Mouse (Mus musculus): ENCODE results near the gene Sco1. TPM values are rescaled to one million over a fixed set of nuclear protein-coding genes. Genes with fewer than 3 reads are reported as not detected.

The Sco1 gene
- polyA plus RNA-seq, 1 experiment: 5.8 TPM

GRCm38 (mm10) chr11:67030904-67031602 lies 21.4 kb upstream of the Sco1 start:
- Histone ChIP-seq H3K4me1 (ENCODE audit: control insufficient read depth, insufficient read depth, low read length) (peaks cover 4% of the 10 kb centered on the region; the same call in 1 of the 2 replicates), H3K4me3 (ENCODE audit: insufficient read depth, low read depth, low read length) (no peak overlapping the region), H3K27me3 (replicated peaks; ENCODE audit: control insufficient read depth, insufficient read depth, low read length) (no peaks in the 10 kb centered on the region), H3K36me3 (ENCODE audit: control insufficient read depth, insufficient read depth, low read length) (no peaks in the 10 kb centered on the region), H3K27ac (ENCODE audit: insufficient read depth, low read depth, low read length) (no peak overlapping the region)
- WGBS: 52% methylated on average over 16 of the region's 16 CpGs
- 0 out of 2 replicates have a peak, but pooled peaks have one; percentile 13 for TF ChIP-seq CTCF (conservative IDR thresholded peaks at IDR 0.05; ENCODE audit: insufficient read depth, insufficient read length, low read depth, low read length)
- TF ChIP-seq POLR2A (IDR thresholded peaks at IDR 0.05; ENCODE audit: low read depth, low read length): no peak
- no peak for DNase-seq

- no peak overlapping the region for H3K27ac ChIP-seq (ENCODE audit: insufficient read depth, low read depth, low read length)
- 54% methylated on average over 2 of the region's 2 CpGs for WGBS
- no peak for DNase-seq
- H3K27me3 ChIP-seq (replicated peaks; ENCODE audit: control insufficient read depth, insufficient read depth, low read length): no peaks in the 10 kb centered on the region
- H3K36me3 ChIP-seq (ENCODE audit: control insufficient read depth, insufficient read depth, low read length): no peaks in the 10 kb centered on the region
- no peak overlapping the region for H3K4me3 ChIP-seq (ENCODE audit: insufficient read depth, low read depth, low read length)
- H3K4me1 ChIP-seq (ENCODE audit: control insufficient read depth, insufficient read depth, low read length): peaks cover 4% of the 10 kb centered on the region; the same call in 1 of the 2 replicates
- TF ChIP-seq POLR2A (IDR thresholded peaks at IDR 0.05; ENCODE audit: low read depth, low read length) (no peak), CTCF (conservative IDR thresholded peaks at IDR 0.05; ENCODE audit: insufficient read depth, insufficient read length, low read depth, low read length) (no peak)
These were observed 20.9 kb upstream of the Sco1 start for GRCm38 (mm10) chr11:67031603-67031915.

DNA sequence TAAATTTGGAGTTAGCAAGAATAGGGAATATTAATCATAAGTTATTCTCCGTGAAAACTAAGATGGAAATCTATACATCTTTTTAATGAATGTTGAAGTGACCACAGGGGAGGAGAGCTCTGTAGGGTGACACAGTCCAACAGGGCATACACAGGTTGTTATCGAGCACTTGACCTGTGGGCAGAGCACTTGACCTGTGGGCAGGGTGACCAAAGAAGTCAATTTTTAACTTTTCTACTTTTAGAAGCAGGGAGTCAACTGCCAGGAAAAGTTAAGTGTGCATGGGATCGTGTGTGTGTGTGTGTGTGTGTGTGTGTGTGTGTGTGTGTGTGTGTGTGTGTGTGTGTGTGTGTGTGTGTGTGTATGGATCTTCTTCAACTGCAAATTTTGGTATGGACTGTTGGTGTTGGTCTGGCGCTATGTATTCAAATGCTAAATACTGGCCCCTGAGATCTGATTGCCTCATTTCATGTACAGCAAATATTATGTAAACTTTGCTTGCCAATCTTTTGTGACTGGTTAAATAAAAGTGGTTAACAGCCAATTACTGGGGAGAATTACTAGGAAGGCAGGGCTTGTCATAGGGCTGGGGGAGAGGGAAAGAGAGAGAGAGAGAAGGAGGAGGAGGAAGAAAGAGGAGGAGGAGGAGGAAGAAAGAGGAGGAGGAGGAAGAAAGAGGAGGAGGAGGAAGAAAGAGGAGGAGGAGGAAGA lies 17.5 kb upstream of the Sco1 start:
- WGBS: 45% methylated on average over 4 of the region's 4 CpGs
- Histone ChIP-seq H3K4me3 (ENCODE audit: insufficient read depth, low read depth, low read length) (no peak overlapping the region), H3K4me1 (ENCODE audit: control insufficient read depth, insufficient read depth, low read length) (peaks cover 4% of the 10 kb centered on the region; the same call in 1 of the 2 replicates), H3K27ac (ENCODE audit: insufficient read depth, low read depth, low read length) (peak overlapping the region; percentile 62), H3K36me3 (ENCODE audit: control insufficient read depth, insufficient read depth, low read length) (0 out of 2 replicates have a peak, but pooled peaks cover 1% of the 10 kb centered on the region), H3K27me3 (replicated peaks; ENCODE audit: control insufficient read depth, insufficient read depth, low read length) (no peaks in the 10 kb centered on the region)
- DNase-seq: peak; percentile 77
- TF ChIP-seq CTCF (conservative IDR thresholded peaks at IDR 0.05; ENCODE audit: insufficient read depth, insufficient read length, low read depth, low read length) (no peak), POLR2A (IDR thresholded peaks at IDR 0.05; ENCODE audit: low read depth, low read length) (no peak)

- DNase-seq: peak; percentile 84
- no peak overlapping the region for H3K4me3 ChIP-seq (ENCODE audit: insufficient read depth, low read depth, low read length)
- peaks cover 4% of the 10 kb centered on the region; the same call in 1 of the 2 replicates for H3K36me3 ChIP-seq (ENCODE audit: control insufficient read depth, insufficient read depth, low read length)
- 61% methylated on average over 6 of the region's 6 CpGs for WGBS
- H3K4me1 ChIP-seq (ENCODE audit: control insufficient read depth, insufficient read depth, low read length): peaks cover 4% of the 10 kb centered on the region; the same call in 1 of the 2 replicates
- H3K27ac ChIP-seq (ENCODE audit: insufficient read depth, low read depth, low read length): peak overlapping the region; percentile 25; the same call in 1 of the 2 replicates
- no peaks in the 10 kb centered on the region for H3K27me3 ChIP-seq (replicated peaks; ENCODE audit: control insufficient read depth, insufficient read depth, low read length)
- TF ChIP-seq POLR2A (IDR thresholded peaks at IDR 0.05; ENCODE audit: low read depth, low read length) (no peak), CTCF (conservative IDR thresholded peaks at IDR 0.05; ENCODE audit: insufficient read depth, insufficient read length, low read depth, low read length) (no peak)
These were observed 16.2 kb upstream of the Sco1 start for GRCm38 (mm10) chr11:67036229-67036628.

GRCm38 (mm10) chr11:67036892-67037291 lies 15.6 kb upstream of the Sco1 start:
- peaks cover 9% of the 10 kb centered on the region for H3K36me3 ChIP-seq (ENCODE audit: control insufficient read depth, insufficient read depth, low read length)
- WGBS: 87% methylated on average over 9 of the region's 9 CpGs
- H3K4me1 ChIP-seq (ENCODE audit: control insufficient read depth, insufficient read depth, low read length): peaks cover 4% of the 10 kb centered on the region; the same call in 1 of the 2 replicates
- H3K27me3 ChIP-seq (replicated peaks; ENCODE audit: control insufficient read depth, insufficient read depth, low read length): no peaks in the 10 kb centered on the region
- TF ChIP-seq CTCF (conservative IDR thresholded peaks at IDR 0.05; ENCODE audit: insufficient read depth, insufficient read length, low read depth, low read length): no peak
- TF ChIP-seq POLR2A (IDR thresholded peaks at IDR 0.05; ENCODE audit: low read depth, low read length): no peak
- no peak for DNase-seq
- H3K4me3 ChIP-seq (ENCODE audit: insufficient read depth, low read depth, low read length): no peak overlapping the region
- no peak overlapping the region for H3K27ac ChIP-seq (ENCODE audit: insufficient read depth, low read depth, low read length)

GRCm38 (mm10) chr11:67039799-67040198 lies 12.7 kb upstream of the Sco1 start:
- Histone ChIP-seq H3K4me3 (ENCODE audit: insufficient read depth, low read depth, low read length) (no peak overlapping the region), H3K4me1 (ENCODE audit: control insufficient read depth, insufficient read depth, low read length) (peaks cover 4% of the 10 kb centered on the region; the same call in 1 of the 2 replicates), H3K27me3 (replicated peaks; ENCODE audit: control insufficient read depth, insufficient read depth, low read length) (no peaks in the 10 kb centered on the region), H3K27ac (ENCODE audit: insufficient read depth, low read depth, low read length) (no peak overlapping the region), H3K36me3 (ENCODE audit: control insufficient read depth, insufficient read depth, low read length) (peaks cover 9% of the 10 kb centered on the region)
- no peak for DNase-seq
- no peak for TF ChIP-seq POLR2A (IDR thresholded peaks at IDR 0.05; ENCODE audit: low read depth, low read length)
- TF ChIP-seq CTCF (conservative IDR thresholded peaks at IDR 0.05; ENCODE audit: insufficient read depth, insufficient read length, low read depth, low read length): peak; percentile 22; the same call in 1 of the 2 replicates
- WGBS: 96% methylated on average over 3 of the region's 3 CpGs

- TF ChIP-seq CTCF (conservative IDR thresholded peaks at IDR 0.05; ENCODE audit: insufficient read depth, insufficient read length, low read depth, low read length) (no peak), POLR2A (IDR thresholded peaks at IDR 0.05; ENCODE audit: low read depth, low read length) (no peak)
- H3K27me3 ChIP-seq (replicated peaks; ENCODE audit: control insufficient read depth, insufficient read depth, low read length): no peaks in the 10 kb centered on the region
- DNase-seq: no peak
- WGBS: 97% methylated on average over 6 of the region's 6 CpGs
- H3K4me3 ChIP-seq (ENCODE audit: insufficient read depth, low read depth, low read length): no peak overlapping the region
- peaks cover 9% of the 10 kb centered on the region for H3K36me3 ChIP-seq (ENCODE audit: control insufficient read depth, insufficient read depth, low read length)
- H3K27ac ChIP-seq (ENCODE audit: insufficient read depth, low read depth, low read length): no peak overlapping the region
- no peaks in the 10 kb centered on the region; the same call in 1 of the 2 replicates for H3K4me1 ChIP-seq (ENCODE audit: control insufficient read depth, insufficient read depth, low read length)
These were observed 12.0 kb upstream of the Sco1 start for GRCm38 (mm10) chr11:67040483-67040882.
